Mouse (Mus musculus): ENCODE measurements at regions not wholly inside any gene's neighbourhood (a gene's known extent, or its start where the extent isn't known, plus 50 kb on each side); places are given as distances from the start of the nearest gene placed in this dataset.

GRCm38 (mm10) chr12:59616075-59616474 is 396.6 kb upstream of the Fbxo33 start:
- Histone ChIP-seq H3K79me2 (ENCODE audit: control insufficient read depth, insufficient read depth) (no peaks in the 10 kb centered on the region), H3K36me3 (ENCODE audit: control insufficient read depth, insufficient read depth) (no peaks in the 10 kb centered on the region), H3K27me3 (ENCODE audit: control insufficient read depth, insufficient read depth, insufficient read length) (no peaks in the 10 kb centered on the region), H3K4me2 (ENCODE audit: low read depth) (no peak overlapping the region), H3ac (ENCODE audit: control insufficient read depth, insufficient read length) (no peak overlapping the region), H3K4me3 (no peak overlapping the region)
- TF ChIP-seq SRF (IDR thresholded peaks at IDR 0.05; ENCODE audit: control insufficient read depth, insufficient read length, low read depth) = no peak
- TF ChIP-seq CEBPB (IDR thresholded peaks at IDR 0.05; ENCODE audit: insufficient read depth, poor library complexity, severe bottlenecking) = no peak
- no peak for TF ChIP-seq USF1 (IDR thresholded peaks at IDR 0.05; ENCODE audit: low read depth)
- TF ChIP-seq TCF12 (IDR thresholded peaks at IDR 0.05; ENCODE audit: insufficient read depth, poor library complexity, severe bottlenecking) = no peak
- TF ChIP-seq REST (IDR thresholded peaks at IDR 0.05; ENCODE audit: insufficient read depth, insufficient read length) = no peak
- no peak for TF ChIP-seq MAX (IDR thresholded peaks at IDR 0.05; ENCODE audit: low read depth)
- TF ChIP-seq TCF3 (IDR thresholded peaks at IDR 0.05; ENCODE audit: insufficient read length, low read depth) = no peak
- no peak for TF ChIP-seq MYOD1 (IDR thresholded peaks at IDR 0.05; ENCODE audit: control insufficient read depth in 1 of 3, insufficient read length in 2 of 3, low read depth in 2 of 3)
- no peak for TF ChIP-seq E2F4 (IDR thresholded peaks at IDR 0.05; ENCODE audit: insufficient read depth)
- TF ChIP-seq MYOG (IDR thresholded peaks at IDR 0.05; ENCODE audit: control insufficient read depth in 1 of 3, insufficient read depth in 1 of 3, insufficient read length in 2 of 3, low read depth in 2 of 3) = no peak
- TF ChIP-seq POLR2AphosphoS2 (IDR thresholded peaks at IDR 0.05; ENCODE audit: insufficient read length, low read depth) = no peak
- TF ChIP-seq POLR2A (IDR thresholded peaks at IDR 0.05; ENCODE audit: insufficient read length, low read depth) = no peak

GRCm38 (mm10) chr12:59599785-59600184 is 380.3 kb upstream of the Fbxo33 start:
- Histone ChIP-seq H3K4me2 (ENCODE audit: low read depth) (no peak overlapping the region), H3K27me3 (ENCODE audit: control insufficient read depth, insufficient read depth, insufficient read length) (no peaks in the 10 kb centered on the region), H3K79me2 (ENCODE audit: control insufficient read depth, insufficient read depth) (no peaks in the 10 kb centered on the region)

GRCm38 (mm10) chr12:59589354-59589753 is 369.8 kb upstream of the Fbxo33 start:
- Histone ChIP-seq H3K36me3 (ENCODE audit: control insufficient read depth, insufficient read depth) (no peaks in the 10 kb centered on the region), H3K4me2 (ENCODE audit: low read depth) (no peak overlapping the region), H3K4me3 (no peak overlapping the region), H3K79me2 (ENCODE audit: control insufficient read depth, insufficient read depth) (no peaks in the 10 kb centered on the region), H3ac (ENCODE audit: control insufficient read depth, insufficient read length) (no peak overlapping the region), H3K27me3 (ENCODE audit: control insufficient read depth, insufficient read depth, insufficient read length) (no peaks in the 10 kb centered on the region)
- TF ChIP-seq CEBPB (IDR thresholded peaks at IDR 0.05; ENCODE audit: insufficient read depth, poor library complexity, severe bottlenecking) = no peak
- no peak for TF ChIP-seq MYOG (IDR thresholded peaks at IDR 0.05; ENCODE audit: control insufficient read depth in 1 of 3, insufficient read depth in 1 of 3, insufficient read length in 2 of 3, low read depth in 2 of 3)
- TF ChIP-seq USF1 (IDR thresholded peaks at IDR 0.05; ENCODE audit: low read depth) = no peak
- no peak for TF ChIP-seq POLR2AphosphoS2 (IDR thresholded peaks at IDR 0.05; ENCODE audit: insufficient read length, low read depth)
- TF ChIP-seq TCF3 (IDR thresholded peaks at IDR 0.05; ENCODE audit: insufficient read length, low read depth) = no peak
- no peak for TF ChIP-seq MYOD1 (IDR thresholded peaks at IDR 0.05; ENCODE audit: control insufficient read depth in 1 of 3, insufficient read length in 2 of 3, low read depth in 2 of 3)
- no peak for TF ChIP-seq E2F4 (IDR thresholded peaks at IDR 0.05; ENCODE audit: insufficient read depth)
- TF ChIP-seq MAX (IDR thresholded peaks at IDR 0.05; ENCODE audit: low read depth) = no peak
- no peak for TF ChIP-seq SRF (IDR thresholded peaks at IDR 0.05; ENCODE audit: control insufficient read depth, insufficient read length, low read depth)
- TF ChIP-seq POLR2A (IDR thresholded peaks at IDR 0.05; ENCODE audit: insufficient read length, low read depth) = no peak

More at GRCm38 (mm10) chr12:59599785-59600184, 380.3 kb upstream of the Fbxo33 start:
- H3K36me3 ChIP-seq (ENCODE audit: control insufficient read depth, insufficient read depth) = no peaks in the 10 kb centered on the region
- no peak overlapping the region for H3ac ChIP-seq (ENCODE audit: control insufficient read depth, insufficient read length)
- no peak for TF ChIP-seq MAX (IDR thresholded peaks at IDR 0.05; ENCODE audit: low read depth)
- TF ChIP-seq SRF (IDR thresholded peaks at IDR 0.05; ENCODE audit: control insufficient read depth, insufficient read length, low read depth) = no peak
- no peak for TF ChIP-seq TCF12 (IDR thresholded peaks at IDR 0.05; ENCODE audit: insufficient read depth, poor library complexity, severe bottlenecking)
- no peak for TF ChIP-seq REST (IDR thresholded peaks at IDR 0.05; ENCODE audit: insufficient read depth, insufficient read length)
- no peak for TF ChIP-seq E2F4 (IDR thresholded peaks at IDR 0.05; ENCODE audit: insufficient read depth)
- TF ChIP-seq MYOD1 (IDR thresholded peaks at IDR 0.05; ENCODE audit: control insufficient read depth in 1 of 3, insufficient read length in 2 of 3, low read depth in 2 of 3) = no peak
- no peak for TF ChIP-seq POLR2AphosphoS2 (IDR thresholded peaks at IDR 0.05; ENCODE audit: insufficient read length, low read depth)
- TF ChIP-seq USF1 (IDR thresholded peaks at IDR 0.05; ENCODE audit: low read depth) = no peak
- TF ChIP-seq MYOG (IDR thresholded peaks at IDR 0.05; ENCODE audit: control insufficient read depth in 1 of 3, insufficient read depth in 1 of 3, insufficient read length in 2 of 3, low read depth in 2 of 3) = no peak
- H3K4me3 ChIP-seq = no peak overlapping the region

GRCm38 (mm10) chr12:59582587-59582986 is 363.1 kb upstream of the Fbxo33 start:
- no peaks in the 10 kb centered on the region for H3K79me2 ChIP-seq (ENCODE audit: control insufficient read depth, insufficient read depth)
- H3K4me3 ChIP-seq = no peak overlapping the region
- H3K36me3 ChIP-seq (ENCODE audit: control insufficient read depth, insufficient read depth) = no peaks in the 10 kb centered on the region
- no peaks in the 10 kb centered on the region for H3K27me3 ChIP-seq (ENCODE audit: control insufficient read depth, insufficient read depth, insufficient read length)
- TF ChIP-seq TCF12 (IDR thresholded peaks at IDR 0.05; ENCODE audit: insufficient read depth, poor library complexity, severe bottlenecking) = no peak
- no peak for TF ChIP-seq TCF3 (IDR thresholded peaks at IDR 0.05; ENCODE audit: insufficient read length, low read depth)
- TF ChIP-seq MYOD1 (IDR thresholded peaks at IDR 0.05; ENCODE audit: control insufficient read depth in 1 of 3, insufficient read length in 2 of 3, low read depth in 2 of 3) = no peak
- no peak for TF ChIP-seq SRF (IDR thresholded peaks at IDR 0.05; ENCODE audit: control insufficient read depth, insufficient read length, low read depth)
- TF ChIP-seq MYOG (IDR thresholded peaks at IDR 0.05; ENCODE audit: control insufficient read depth in 1 of 3, insufficient read depth in 1 of 3, insufficient read length in 2 of 3, low read depth in 2 of 3) = no peak
- TF ChIP-seq CEBPB (IDR thresholded peaks at IDR 0.05; ENCODE audit: insufficient read depth, poor library complexity, severe bottlenecking) = no peak
- no peak for TF ChIP-seq REST (IDR thresholded peaks at IDR 0.05; ENCODE audit: insufficient read depth, insufficient read length)
- TF ChIP-seq MAX (IDR thresholded peaks at IDR 0.05; ENCODE audit: low read depth) = no peak
- TF ChIP-seq USF1 (IDR thresholded peaks at IDR 0.05; ENCODE audit: low read depth) = no peak
- no peak for TF ChIP-seq E2F4 (IDR thresholded peaks at IDR 0.05; ENCODE audit: insufficient read depth)
- no peak for TF ChIP-seq POLR2AphosphoS2 (IDR thresholded peaks at IDR 0.05; ENCODE audit: insufficient read length, low read depth)
- no peak for TF ChIP-seq POLR2A (IDR thresholded peaks at IDR 0.05; ENCODE audit: insufficient read length, low read depth)
- no peak overlapping the region for H3ac ChIP-seq (ENCODE audit: control insufficient read depth, insufficient read length)
- no peak overlapping the region for H3K4me2 ChIP-seq (ENCODE audit: low read depth)

All from myocyte (in vitro differentiated cells).